Mouse (Mus musculus): Measurements from ENCODE around the gene Lactb. TPM values are rescaled to one million over a fixed set of nuclear protein-coding genes. Genes with fewer than 3 reads are reported as not detected.
"Not testable (repeated sequence)": the region's sequence is repeated elsewhere in the genome, so short reads cannot be mapped to it uniquely, and the experiment has no call there.

Lactb gene
- polyA plus RNA-seq, 1 experiment: 6.6 TPM

- Histone ChIP-seq H3K27me3 (ENCODE audit: control insufficient read depth, insufficient read depth, insufficient read length) (no peaks in the 10 kb centered on the region), H3K4me2 (ENCODE audit: low read depth) (no peak overlapping the region), H3K36me3 (ENCODE audit: control insufficient read depth, insufficient read depth) (no peaks in the 10 kb centered on the region), H3K79me2 (ENCODE audit: control insufficient read depth, insufficient read depth) (peaks cover 24% of the 10 kb centered on the region), H3ac (ENCODE audit: control insufficient read depth, insufficient read length) (no peak overlapping the region), H3K4me3 (no peak overlapping the region)
- TF ChIP-seq MYOG (IDR thresholded peaks at IDR 0.05; ENCODE audit: control insufficient read depth in 1 of 3, insufficient read depth in 1 of 3, insufficient read length in 2 of 3, low read depth in 2 of 3): no peak
- TF ChIP-seq REST (IDR thresholded peaks at IDR 0.05; ENCODE audit: insufficient read depth, insufficient read length): no peak
- no peak for TF ChIP-seq MAX (IDR thresholded peaks at IDR 0.05; ENCODE audit: low read depth)
- TF ChIP-seq TCF12 (IDR thresholded peaks at IDR 0.05; ENCODE audit: insufficient read depth, poor library complexity, severe bottlenecking): no peak
- no peak for TF ChIP-seq SRF (IDR thresholded peaks at IDR 0.05; ENCODE audit: control insufficient read depth, insufficient read length, low read depth)
- TF ChIP-seq TCF3 (IDR thresholded peaks at IDR 0.05; ENCODE audit: insufficient read length, low read depth): no peak
- no peak for TF ChIP-seq USF1 (IDR thresholded peaks at IDR 0.05; ENCODE audit: low read depth)
- no peak for TF ChIP-seq CEBPB (IDR thresholded peaks at IDR 0.05; ENCODE audit: insufficient read depth, poor library complexity, severe bottlenecking)
- TF ChIP-seq POLR2A (IDR thresholded peaks at IDR 0.05; ENCODE audit: insufficient read length, low read depth): no peak
- TF ChIP-seq E2F4 (IDR thresholded peaks at IDR 0.05; ENCODE audit: insufficient read depth): no peak
- TF ChIP-seq POLR2AphosphoS2 (IDR thresholded peaks at IDR 0.05; ENCODE audit: insufficient read length, low read depth): no peak
- TF ChIP-seq MYOD1 (IDR thresholded peaks at IDR 0.05; ENCODE audit: control insufficient read depth in 1 of 3, insufficient read length in 2 of 3, low read depth in 2 of 3): no peak
Measured at GRCm38 (mm10) chr9:66915401-66915800, 59.9 kb downstream of the Lactb start.

GRCm38 (mm10) chr9:66914540-66914939, 60.7 kb downstream of the Lactb start:
- Histone ChIP-seq H3K27me3 (ENCODE audit: control insufficient read depth, insufficient read depth, insufficient read length) (no peaks in the 10 kb centered on the region), H3K36me3 (ENCODE audit: control insufficient read depth, insufficient read depth) (no peaks in the 10 kb centered on the region), H3K4me2 (ENCODE audit: low read depth) (no peak overlapping the region), H3K4me3 (no peak overlapping the region), H3K79me2 (ENCODE audit: control insufficient read depth, insufficient read depth) (peaks cover 28% of the 10 kb centered on the region), H3ac (ENCODE audit: control insufficient read depth, insufficient read length) (no peak overlapping the region)
- no peak for TF ChIP-seq MAX (IDR thresholded peaks at IDR 0.05; ENCODE audit: low read depth)
- no peak for TF ChIP-seq CEBPB (IDR thresholded peaks at IDR 0.05; ENCODE audit: insufficient read depth, poor library complexity, severe bottlenecking)
- no peak for TF ChIP-seq TCF3 (IDR thresholded peaks at IDR 0.05; ENCODE audit: insufficient read length, low read depth)
- no peak for TF ChIP-seq REST (IDR thresholded peaks at IDR 0.05; ENCODE audit: insufficient read depth, insufficient read length)
- TF ChIP-seq SRF (IDR thresholded peaks at IDR 0.05; ENCODE audit: control insufficient read depth, insufficient read length, low read depth): no peak
- no peak for TF ChIP-seq MYOG (IDR thresholded peaks at IDR 0.05; ENCODE audit: control insufficient read depth in 1 of 3, insufficient read depth in 1 of 3, insufficient read length in 2 of 3, low read depth in 2 of 3)
- TF ChIP-seq USF1 (IDR thresholded peaks at IDR 0.05; ENCODE audit: low read depth): no peak
- no peak for TF ChIP-seq MYOD1 (IDR thresholded peaks at IDR 0.05; ENCODE audit: control insufficient read depth in 1 of 3, insufficient read length in 2 of 3, low read depth in 2 of 3)
- TF ChIP-seq POLR2AphosphoS2 (IDR thresholded peaks at IDR 0.05; ENCODE audit: insufficient read length, low read depth): no peak
- no peak for TF ChIP-seq TCF12 (IDR thresholded peaks at IDR 0.05; ENCODE audit: insufficient read depth, poor library complexity, severe bottlenecking)
- no peak for TF ChIP-seq E2F4 (IDR thresholded peaks at IDR 0.05; ENCODE audit: insufficient read depth)
- TF ChIP-seq POLR2A (IDR thresholded peaks at IDR 0.05; ENCODE audit: insufficient read length, low read depth): no peak

- H3K4me3 ChIP-seq; H3K27me3 ChIP-seq (ENCODE audit: control insufficient read depth, insufficient read depth, insufficient read length); H3K36me3 ChIP-seq (ENCODE audit: control insufficient read depth, insufficient read depth); H3ac ChIP-seq (ENCODE audit: control insufficient read depth, insufficient read length); H3K4me2 ChIP-seq (ENCODE audit: low read depth): not testable (repeated sequence)
- peaks cover 21% of the 10 kb centered on the region for H3K79me2 ChIP-seq (ENCODE audit: control insufficient read depth, insufficient read depth)
Measured at GRCm38 (mm10) chr9:66913254-66913934, 61.9 kb downstream of the Lactb start.

- TF ChIP-seq MAX (IDR thresholded peaks at IDR 0.05; ENCODE audit: low read depth): no peak
- H3K79me2 ChIP-seq (ENCODE audit: control insufficient read depth, insufficient read depth): peaks cover 21% of the 10 kb centered on the region
- no peak overlapping the region for H3ac ChIP-seq (ENCODE audit: control insufficient read depth, insufficient read length)
- no peak overlapping the region for H3K4me2 ChIP-seq (ENCODE audit: low read depth)
- no peaks in the 10 kb centered on the region for H3K36me3 ChIP-seq (ENCODE audit: control insufficient read depth, insufficient read depth)
- H3K4me3 ChIP-seq: no peak overlapping the region
- H3K27me3 ChIP-seq (ENCODE audit: control insufficient read depth, insufficient read depth, insufficient read length): no peaks in the 10 kb centered on the region
Measured at GRCm38 (mm10) chr9:66912304-66912703, 63.0 kb downstream of the Lactb start.

GRCm38 (mm10) chr9:66910677-66911076, 64.6 kb downstream of the Lactb start:
- peaks cover 21% of the 10 kb centered on the region for H3K79me2 ChIP-seq (ENCODE audit: control insufficient read depth, insufficient read depth)
- H3K27me3 ChIP-seq (ENCODE audit: control insufficient read depth, insufficient read depth, insufficient read length): no peaks in the 10 kb centered on the region
- TF ChIP-seq MYOD1 (IDR thresholded peaks at IDR 0.05; ENCODE audit: control insufficient read depth in 1 of 3, insufficient read length in 2 of 3, low read depth in 2 of 3) (no peak), SRF (IDR thresholded peaks at IDR 0.05; ENCODE audit: control insufficient read depth, insufficient read length, low read depth) (no peak), POLR2AphosphoS2 (IDR thresholded peaks at IDR 0.05; ENCODE audit: insufficient read length, low read depth) (no peak), REST (IDR thresholded peaks at IDR 0.05; ENCODE audit: insufficient read depth, insufficient read length) (no peak), MYOG (IDR thresholded peaks at IDR 0.05; ENCODE audit: control insufficient read depth in 1 of 3, insufficient read depth in 1 of 3, insufficient read length in 2 of 3, low read depth in 2 of 3) (no peak), MAX (IDR thresholded peaks at IDR 0.05; ENCODE audit: low read depth) (no peak), TCF3 (IDR thresholded peaks at IDR 0.05; ENCODE audit: insufficient read length, low read depth) (no peak), CEBPB (IDR thresholded peaks at IDR 0.05; ENCODE audit: insufficient read depth, poor library complexity, severe bottlenecking) (no peak)
- no peak overlapping the region for H3ac ChIP-seq (ENCODE audit: control insufficient read depth, insufficient read length)
- H3K4me3 ChIP-seq: no peak overlapping the region
- H3K36me3 ChIP-seq (ENCODE audit: control insufficient read depth, insufficient read depth): no peaks in the 10 kb centered on the region
- no peak overlapping the region for H3K4me2 ChIP-seq (ENCODE audit: low read depth)

Measured in myocyte (in vitro differentiated cells).